Mouse (Mus musculus): ENCODE measurements around the gene Nelfe. TPM values are rescaled to one million over a fixed set of nuclear protein-coding genes. Genes with fewer than 3 reads are reported as not detected.
A peak's percentile ranks its signal among the peaks of the same experiment; 100 is the strongest.

The Nelfe gene
- total and polyA plus RNA-seq, 3 experiments, result 38.7 to 159 (median 60.0) TPM

- TF ChIP-seq ZC3H11A (IDR thresholded peaks at IDR 0.05; ENCODE audit: low read depth, low read length), result no peak
- TF ChIP-seq USF2 (conservative IDR thresholded peaks at IDR 0.05; ENCODE audit: low read depth, low read length), result no peak
- TF ChIP-seq BHLHE40 (IDR thresholded peaks at IDR 0.05; ENCODE audit: low read depth, low read length), result no peak
- TF ChIP-seq MEF2A (IDR thresholded peaks at IDR 0.05; ENCODE audit: borderline replicate concordance, low read depth, low read length), result peak; percentile 65
- TF ChIP-seq CTCF (conservative IDR thresholded peaks at IDR 0.05 in 1 of 2, IDR thresholded peaks at IDR 0.05 in 1 of 2; ENCODE audit: low read depth in 2 of 2, low read length in 2 of 2), result no peak
- no peak for TF ChIP-seq USF1 (IDR thresholded peaks at IDR 0.05; ENCODE audit: low read depth, low read length)
- TF ChIP-seq E2F4 (IDR thresholded peaks at IDR 0.05; ENCODE audit: insufficient replicate concordance, low read depth, low read length), result 0 out of 2 replicates have a peak, but pooled peaks have one; percentile 64
- TF ChIP-seq RCOR1 (conservative IDR thresholded peaks at IDR 0.05; ENCODE audit: low read depth, low read length), result no peak
- TF ChIP-seq POLR2A (IDR thresholded peaks at IDR 0.05; ENCODE audit: low read depth, low read length), result peak; percentile 84
- TF ChIP-seq SIN3A (IDR thresholded peaks at IDR 0.05; ENCODE audit: low read length), result peak; percentile 97
- no peak for TF ChIP-seq ZKSCAN1 (IDR thresholded peaks at IDR 0.05; ENCODE audit: borderline replicate concordance, low read depth, low read length)
- no peak for TF ChIP-seq RAD21 (IDR thresholded peaks at IDR 0.05; ENCODE audit: low read depth, low read length)
- no peak for TF ChIP-seq ZMIZ1 (IDR thresholded peaks at IDR 0.05; ENCODE audit: low read depth, low read length)
- peak; percentile 95 for TF ChIP-seq HCFC1 (IDR thresholded peaks at IDR 0.05; ENCODE audit: low read depth, low read length)
- peak; percentile 84 for TF ChIP-seq MXI1 (IDR thresholded peaks at IDR 0.05; ENCODE audit: low read depth, low read length)
These were observed 13.4 kb upstream of the Nelfe start, which contains the start of the genes Stk19 and Dxo (continued) for GRCm38 (mm10) chr17:34836856-34837221.

- no peak overlapping the region for H3K27ac ChIP-seq (ENCODE audit: insufficient read depth, low read depth)
- no peaks in the 10 kb centered on the region for H3K9me3 ChIP-seq (replicated peaks; ENCODE audit: low read length)
- in situ Hi-C loops (cut with MboI; ENCODE audit: low pct_ligation_motif_present, low pct_unique_long_range_greater_than_20kb, low sequenced_read_pairs) (no loop called here), dilution Hi-C loops (cut with MboI; ENCODE audit: extremely low pct_ligation_motif_present, extremely low pct_unique_long_range_greater_than_20kb, low sequenced_read_pairs) (no loop called here)
- H3K4me2 ChIP-seq (ENCODE audit: insufficient read depth, low read depth, poor library complexity, severe bottlenecking), result peak overlapping the region; percentile 84
- peak overlapping the region; percentile 60 for H3K9ac ChIP-seq (ENCODE audit: insufficient read depth, low read depth)
- H3K36me3 ChIP-seq (replicated peaks in 1 of 2; ENCODE audit: control insufficient read depth in 1 of 2, insufficient read depth in 1 of 2, low read length in 1 of 2), result peaks cover 45 to 72% of the 10 kb centered on the region in 2 experiments
- peaks cover 3% of the 10 kb centered on the region; the same call in 1 of the 2 replicates for H3K79me2 ChIP-seq (replicated peaks; ENCODE audit: control insufficient read depth, extremely low read depth, insufficient read depth, poor library complexity, severe bottlenecking)
- TF ChIP-seq GABPA (IDR thresholded peaks at IDR 0.05; ENCODE audit: insufficient replicate concordance, low read depth, low read length) (no peak), CTCF (conservative IDR thresholded peaks at IDR 0.05 in 1 of 2, IDR thresholded peaks at IDR 0.05 in 1 of 2; ENCODE audit: low read depth in 2 of 2, low read length in 2 of 2) (no peak), ZKSCAN1 (IDR thresholded peaks at IDR 0.05; ENCODE audit: borderline replicate concordance, low read depth, low read length) (no peak), IRF4 (IDR thresholded peaks at IDR 0.05; ENCODE audit: low read depth, low read length) (no peak), USF2 (conservative IDR thresholded peaks at IDR 0.05; ENCODE audit: low read depth, low read length) (no peak)
- no peaks in the 10 kb centered on the region for H3K27me3 ChIP-seq (replicated peaks)
- peaks cover 7 to 28% of the 10 kb centered on the region in 2 experiments; a peak in 3 of 4 replicates for H3K4me1 ChIP-seq (ENCODE audit: control insufficient read depth in 1 of 2, insufficient read depth in 2 of 2)
- peak overlapping the region; percentile 77 to 91 (median 87) for H3K4me3 ChIP-seq (replicated peaks in 1 of 3; ENCODE audit: low read depth in 2 of 3, low read length in 2 of 3, poor library complexity in 1 of 3)
- no peak for DNase-seq (ENCODE audit: extremely low read depth)
These were observed 12.5 kb upstream of the Nelfe start for GRCm38 (mm10) chr17:34837464-34838324.

Measured in CH12.LX (cell line).